Mouse (Mus musculus) neural tube, embryonic 11.5 days (tissue): ENCODE data around the gene Pcsk4. TPM values are rescaled to one million over a fixed set of nuclear protein-coding genes. Genes with fewer than 3 reads are reported as not detected.

Experiments
- ATAC-seq: fragments of 200-750 bp; cut with Nextera tagmentation; 2 replicates; pipeline ENCODE4 v1.8.0; 2017; ENCODE audit warnings: moderate number of reproducible peaks, mild to moderate bottlenecking, moderate TSS enrichment, moderate library complexity; ENCODE audit not compliant: insufficient read depth, low FRiP score, low TSS enrichment
- DNase-seq: peaks from one replicate; pipeline ENCODE4 v3.0.0-alpha.2; 2015; ENCODE audit warnings: low spot score
- H3K27ac ChIP-seq: fragments of 300-500 bp; sonication (generic); 2 replicates; pipeline ENCODE4 v1.5.1; 2014; ENCODE audit warnings: low read depth, mild to moderate bottlenecking, low read length
- H3K27me3 ChIP-seq: fragments of 300-500 bp; sonication (generic); 2 replicates; pipeline ENCODE4 v1.6.1; 2014; ENCODE audit warnings: mild to moderate bottlenecking, low read length, mixed read lengths; ENCODE audit not compliant: control insufficient read depth, insufficient read depth
- H3K36me3 ChIP-seq: fragments of 300-500 bp; sonication (generic); 2 replicates; pipeline ENCODE4 v1.6.1; 2014; ENCODE audit warnings: mild to moderate bottlenecking, low read length, moderate library complexity, mixed read lengths; ENCODE audit not compliant: control insufficient read depth, insufficient read depth
- H3K4me1 ChIP-seq: fragments of 300-500 bp; sonication (generic); 2 replicates; pipeline ENCODE4 v1.6.1; 2014; ENCODE audit warnings: low read length, mixed read lengths; ENCODE audit not compliant: control insufficient read depth, insufficient read depth
- H3K4me2 ChIP-seq: fragments of 300-500 bp; sonication (generic); 2 replicates; pipeline ENCODE4 v1.6.1; 2014; ENCODE audit warnings: low read depth, mild to moderate bottlenecking, moderate library complexity
- H3K4me3 ChIP-seq: fragments of 300-500 bp; sonication (generic); 2 replicates; pipeline ENCODE4 v1.5.1; 2014; ENCODE audit warnings: low read depth, low read length
- H3K9ac ChIP-seq: fragments of 300-500 bp; sonication (generic); 2 replicates; pipeline ENCODE4 v1.6.1; 2014; ENCODE audit warnings: mild to moderate bottlenecking, low read length
- H3K9me3 ChIP-seq: fragments of 300-500 bp; sonication (generic); 2 replicates; pipeline ENCODE4 v1.6.1; 2016; ENCODE audit warnings: low read length; ENCODE audit not compliant: control insufficient read depth
- WGBS: fragments of 180-500 bp; shearing (Covaris S2); extraction: QIAGEN DNeasy Blood & Tissue Kit; methylation state at CpG from one replicate; pipeline ENCODE4 v1.1.7; 2014; 5-methylcytosine and 5-hydroxymethylcytosine counted together
- polyA plus RNA-seq: library from polyadenylated mRNA; unstranded; fragments of >200 nt; fragmentation: Nextera tagmentation; extraction: Ambion mirVana; gene quantifications from 2 replicates; pipeline ENCODE4 v1.2.1, GENCODE M21; 2014

The Pcsk4 gene
- polyA plus RNA-seq, 1 experiment from 2014 or later: 2.0 TPM

DNA sequence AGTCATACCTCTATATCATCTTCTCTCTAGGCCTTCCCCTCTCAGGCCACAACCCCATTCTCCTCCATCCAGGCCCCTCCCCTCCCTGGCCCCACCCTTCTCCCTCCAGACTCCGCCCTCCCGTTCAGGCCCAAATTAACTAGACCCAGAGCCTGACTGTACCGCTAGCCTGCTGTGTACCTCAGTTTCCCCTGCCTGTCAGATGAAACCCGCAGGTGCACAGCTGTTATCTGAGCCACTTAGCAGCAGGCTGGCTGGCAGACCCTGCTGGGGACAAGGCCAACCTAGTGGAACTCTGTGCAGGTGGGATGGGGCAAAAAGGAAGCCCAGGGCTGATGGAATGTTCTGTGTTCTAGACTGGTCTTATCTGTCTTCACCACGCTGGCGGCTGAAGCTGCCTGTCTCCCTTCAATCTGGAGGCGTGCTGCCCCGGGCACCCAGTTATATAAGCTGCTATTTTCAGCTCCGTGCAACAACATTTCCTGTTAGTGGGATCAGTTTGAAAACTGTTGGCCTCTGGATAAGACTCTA, 14.9 kb upstream of the Pcsk4 start:
- Histone ChIP-seq H3K27ac (no peak overlapping the region), H3K27me3 (peaks cover 92% of the 10 kb centered on the region), H3K9me3 (no peaks in the 10 kb centered on the region), H3K4me1 (peaks cover 13% of the 10 kb centered on the region), H3K4me3 (no peak overlapping the region), H3K9ac (no peak overlapping the region), H3K36me3 (no peaks in the 10 kb centered on the region), H3K4me2 (no peak overlapping the region)
- ATAC-seq (no peak), DNase-seq (no peak)
- 38% methylated on average over 9 of the region's 9 CpGs for WGBS

GRCm38 (mm10) chr10:80343425-80343895, 14.2 kb upstream of the Pcsk4 start:
- no peak; the same call in 1 of the 2 replicates for ATAC-seq
- H3K4me1 ChIP-seq: peaks cover 9% of the 10 kb centered on the region
- 28% methylated on average over 13 of the region's 13 CpGs for WGBS
- H3K9ac ChIP-seq: no peak overlapping the region
- no peak for DNase-seq
- H3K36me3 ChIP-seq: no peaks in the 10 kb centered on the region
- peaks cover 84% of the 10 kb centered on the region for H3K27me3 ChIP-seq
- H3K27ac ChIP-seq: no peak overlapping the region
- H3K9me3 ChIP-seq: no peaks in the 10 kb centered on the region
- H3K4me3 ChIP-seq: 0 out of 2 replicates have a peak overlapping the region, but pooled peaks have one; percentile 4
- H3K4me2 ChIP-seq: peak overlapping the region; percentile 38

DNA sequence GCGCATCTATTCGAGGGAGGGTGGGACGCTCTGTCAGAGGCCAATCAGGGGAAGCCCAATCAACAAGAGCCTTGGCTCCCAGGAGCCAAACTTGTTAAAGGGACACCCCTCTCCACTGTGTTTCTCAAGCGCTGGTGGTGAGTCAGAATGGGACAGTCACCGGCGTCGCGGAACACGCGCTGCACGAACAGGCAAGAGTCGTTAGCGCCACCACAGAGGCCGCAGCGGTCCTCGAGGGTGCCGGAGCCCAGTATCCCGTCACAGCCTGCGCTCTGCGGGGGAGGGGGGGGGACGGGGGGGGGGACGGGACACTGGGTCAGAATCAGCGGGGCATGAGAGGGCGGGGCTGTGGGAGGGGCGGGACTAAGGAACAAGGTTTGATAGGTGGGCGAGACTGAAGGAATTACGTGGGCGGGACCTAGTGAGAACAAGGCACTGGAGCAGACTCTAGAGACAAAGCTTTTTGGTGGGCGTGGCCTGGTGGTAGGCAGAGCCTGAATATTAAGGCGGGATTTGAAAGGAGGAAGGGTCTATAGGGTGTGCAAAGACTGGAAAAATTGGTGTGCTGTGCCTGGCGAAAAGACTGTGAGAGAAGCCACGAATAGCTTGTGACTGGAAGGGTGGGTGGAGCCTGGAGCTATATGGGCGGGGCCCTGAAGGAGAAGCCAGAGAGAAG, 13.6 kb upstream of the Pcsk4 start:
- no peak overlapping the region for H3K27ac ChIP-seq
- H3K4me1 ChIP-seq: peaks cover 7% of the 10 kb centered on the region; the same call in 1 of the 2 replicates
- peak; percentile 66 for DNase-seq
- H3K9ac ChIP-seq: no peak overlapping the region
- peaks cover 79% of the 10 kb centered on the region for H3K27me3 ChIP-seq
- peak overlapping the region; percentile 38 for H3K4me2 ChIP-seq
- peak overlapping the region; percentile 23 for H3K4me3 ChIP-seq
- no peaks in the 10 kb centered on the region for H3K36me3 ChIP-seq
- no peaks in the 10 kb centered on the region for H3K9me3 ChIP-seq
- under 1% methylated on average over 29 of the region's 33 CpGs for WGBS
- peak; percentile 58 for ATAC-seq

DNA sequence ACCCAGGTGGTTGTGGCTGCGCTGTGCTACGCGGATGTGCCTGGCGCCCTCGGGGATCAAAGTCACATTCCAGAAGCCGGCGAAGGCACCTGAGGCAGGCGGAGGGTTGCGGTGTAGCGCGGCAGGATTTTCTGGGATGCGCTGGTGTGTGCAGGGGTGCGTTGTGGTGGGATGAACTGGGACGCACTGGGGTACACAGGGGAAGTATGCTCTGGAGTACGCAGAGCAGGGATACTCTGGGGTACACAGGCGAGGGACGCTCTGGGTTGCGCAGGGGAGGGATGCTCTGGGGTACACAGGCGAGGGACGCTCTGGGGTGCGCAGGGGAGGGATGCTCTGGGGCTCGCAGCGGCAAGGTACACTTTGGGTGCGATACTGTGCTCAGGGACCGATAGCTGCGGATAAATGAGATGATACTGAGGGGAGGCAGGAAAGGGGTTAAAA, 13.0 kb upstream of the Pcsk4 start:
- H3K9me3 ChIP-seq: no peaks in the 10 kb centered on the region
- H3K4me3 ChIP-seq: peak overlapping the region; percentile 3; the same call in 1 of the 2 replicates
- no peak overlapping the region for H3K9ac ChIP-seq
- H3K27me3 ChIP-seq: peaks cover 73% of the 10 kb centered on the region
- no peaks in the 10 kb centered on the region for H3K36me3 ChIP-seq
- WGBS: 2% methylated on average over 26 of the region's 26 CpGs
- ATAC-seq (peak; percentile 24), DNase-seq (no peak)
- H3K4me2 ChIP-seq: peak overlapping the region; percentile 10; the same call in 1 of the 2 replicates
- peaks cover 7% of the 10 kb centered on the region; the same call in 1 of the 2 replicates for H3K4me1 ChIP-seq
- no peak overlapping the region for H3K27ac ChIP-seq

DNA sequence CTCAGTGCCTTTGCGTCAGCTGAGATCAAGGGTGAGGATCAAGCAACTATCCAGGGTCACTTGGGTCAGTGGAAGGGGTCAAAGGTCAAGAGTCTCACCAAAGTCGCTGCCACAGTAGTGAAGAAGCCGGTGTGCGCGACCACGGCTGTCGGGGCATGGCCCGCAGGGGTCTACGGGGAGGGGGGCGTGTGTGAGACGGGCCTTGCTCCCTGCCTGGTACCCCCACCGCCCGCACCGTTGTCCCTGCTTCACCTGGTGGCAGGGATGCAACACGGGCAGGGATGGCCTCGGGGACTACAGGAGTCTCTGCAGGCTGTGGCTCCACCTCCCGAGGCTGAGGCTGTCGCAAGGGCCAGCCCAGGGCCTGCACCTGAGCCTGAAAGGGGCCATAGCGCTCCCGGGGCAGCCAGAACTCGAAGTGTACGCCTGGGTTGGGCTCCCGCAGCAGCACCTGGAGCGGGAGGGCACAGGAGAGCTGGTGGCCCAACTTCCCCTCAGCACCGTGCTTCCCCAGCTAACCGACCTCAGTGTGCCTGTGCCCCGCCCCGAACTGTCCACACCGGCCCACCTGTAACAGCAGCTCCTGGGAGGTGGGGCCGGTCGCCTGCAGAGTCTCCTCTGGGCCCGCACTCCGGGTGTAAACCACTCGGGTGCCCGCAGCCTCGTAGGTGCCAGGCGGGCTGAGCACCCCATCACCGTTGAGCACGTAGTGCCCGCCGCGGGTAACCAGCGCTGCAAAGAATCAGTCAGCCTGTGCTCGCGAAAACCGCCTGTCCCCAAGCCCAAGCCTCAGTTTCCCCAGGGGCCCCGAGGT, 12.4 kb upstream of the Pcsk4 start:
- ATAC-seq: no peak
- peak overlapping the region; percentile 3; the same call in 1 of the 2 replicates for H3K4me3 ChIP-seq
- no peaks in the 10 kb centered on the region for H3K36me3 ChIP-seq
- H3K27me3 ChIP-seq: peaks cover 67% of the 10 kb centered on the region
- DNase-seq: no peak
- H3K4me2 ChIP-seq: peak overlapping the region; percentile 10; the same call in 1 of the 2 replicates
- no peaks in the 10 kb centered on the region for H3K9me3 ChIP-seq
- peaks cover 7% of the 10 kb centered on the region; the same call in 1 of the 2 replicates for H3K4me1 ChIP-seq
- H3K9ac ChIP-seq: no peak overlapping the region
- 2% methylated on average over 44 of the region's 47 CpGs for WGBS
- H3K27ac ChIP-seq: no peak overlapping the region

GRCm38 (mm10) chr10:80341026-80341425, 11.7 kb upstream of the Pcsk4 start:
- no peak overlapping the region for H3K4me3 ChIP-seq
- 11% methylated on average over 21 of the region's 21 CpGs for WGBS

DNA sequence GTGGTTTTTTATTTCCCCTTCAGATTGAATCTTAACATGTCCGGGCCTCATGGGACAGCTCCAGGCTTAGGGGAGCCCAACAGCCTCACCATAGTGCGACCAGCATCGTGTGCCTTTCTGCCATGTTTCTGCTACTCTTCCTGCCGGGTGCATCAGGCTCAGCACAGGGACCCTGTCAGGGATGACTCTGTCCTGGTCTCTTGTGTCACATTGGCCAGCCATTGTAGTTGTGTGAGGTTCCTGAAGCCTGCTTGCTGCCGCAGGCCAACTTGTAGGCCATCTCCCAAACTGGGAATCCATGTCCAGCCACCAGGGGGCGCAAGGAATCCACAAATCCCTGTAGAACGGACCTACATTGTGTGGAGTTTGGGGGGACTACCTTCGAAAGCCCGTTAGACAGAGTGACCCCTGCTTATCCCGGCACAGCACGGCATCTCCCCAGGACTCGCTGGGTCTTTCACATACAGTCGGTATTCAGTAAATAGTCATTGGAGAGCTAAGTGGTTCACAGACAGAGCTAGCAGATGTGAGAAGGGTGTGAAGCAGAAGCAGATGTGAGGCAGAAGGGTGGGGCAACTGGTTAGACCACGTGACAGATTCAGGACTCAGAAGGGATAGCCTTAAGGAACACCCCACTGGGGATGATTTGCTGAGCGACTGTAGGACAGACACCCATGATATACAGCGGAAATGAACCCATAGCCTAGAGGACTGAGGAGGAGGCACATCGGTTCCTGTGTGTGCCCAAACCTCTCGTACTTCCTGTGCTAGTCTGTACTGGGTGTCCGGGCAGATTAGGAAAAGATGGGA, 10.8 kb upstream of the Pcsk4 start:
- Histone ChIP-seq H3K36me3 (no peaks in the 10 kb centered on the region), H3K9me3 (no peaks in the 10 kb centered on the region), H3K9ac (no peak overlapping the region), H3K4me3 (no peak overlapping the region), H3K27me3 (peaks cover 53% of the 10 kb centered on the region), H3K4me1 (peaks cover 7% of the 10 kb centered on the region; the same call in 1 of the 2 replicates), H3K4me2 (no peak overlapping the region), H3K27ac (no peak overlapping the region)
- no peak for ATAC-seq
- WGBS: 27% methylated on average over 19 of the region's 19 CpGs
- DNase-seq: peak; percentile 86

More at GRCm38 (mm10) chr10:80341026-80341425, 11.7 kb upstream of the Pcsk4 start:
- no peak overlapping the region for H3K4me2 ChIP-seq
- peaks cover 62% of the 10 kb centered on the region for H3K27me3 ChIP-seq
- no peaks in the 10 kb centered on the region for H3K9me3 ChIP-seq
- no peaks in the 10 kb centered on the region for H3K36me3 ChIP-seq
- no peak overlapping the region for H3K27ac ChIP-seq
- DNase-seq (no peak), ATAC-seq (no peak)
- H3K9ac ChIP-seq: no peak overlapping the region
- H3K4me1 ChIP-seq: peaks cover 7% of the 10 kb centered on the region; the same call in 1 of the 2 replicates

- no peak overlapping the region for H3K27ac ChIP-seq
- no peaks in the 10 kb centered on the region for H3K36me3 ChIP-seq
- DNase-seq (no peak), ATAC-seq (no peak)
- WGBS: 86% methylated on average over 12 of the region's 12 CpGs
- H3K4me1 ChIP-seq: 0 out of 2 replicates have a peak, but pooled peaks cover 2% of the 10 kb centered on the region
- no peak overlapping the region for H3K9ac ChIP-seq
- H3K27me3 ChIP-seq: peaks cover 17% of the 10 kb centered on the region
- H3K9me3 ChIP-seq: no peaks in the 10 kb centered on the region
- no peak overlapping the region for H3K4me3 ChIP-seq
- H3K4me2 ChIP-seq: no peak overlapping the region
Measured at GRCm38 (mm10) chr10:80336263-80336662, 7.0 kb upstream of the Pcsk4 start.
